Mouse (Mus musculus) megakaryocyte, adult 5-6 weeks (primary cell): ENCODE data around the gene Chek1. TPM values are rescaled to one million over a fixed set of nuclear protein-coding genes. Genes with fewer than 3 reads are reported as not detected.

ENCODE experiments used
- ATAC-seq: 2 replicates; pipeline ENCODE4 v1.8.0; 2016; ENCODE audit warnings: mild to moderate bottlenecking, inconsistent platforms; ENCODE audit not compliant: poor library complexity, severe bottlenecking
- total RNA-seq, 2 experiments: library from RNA; stranded (forward) in 1 of 2; stranded (reverse) in 1 of 2; fragments of 153-499, 151-499 nt in 1 of 2; fragments of 221-1000, 200-1000 nt in 1 of 2; gene quantifications; 2 replicates each; pipeline versions ENCODE4 v1.2.3 to v1.2.4; 2015 to 2017

Gene Chek1
- total RNA-seq (2015) = 13.1 and 21.0 TPM in 2 replicates
- total RNA-seq (2017) = 19.7 and 33.2 TPM in 2 replicates

DNA sequence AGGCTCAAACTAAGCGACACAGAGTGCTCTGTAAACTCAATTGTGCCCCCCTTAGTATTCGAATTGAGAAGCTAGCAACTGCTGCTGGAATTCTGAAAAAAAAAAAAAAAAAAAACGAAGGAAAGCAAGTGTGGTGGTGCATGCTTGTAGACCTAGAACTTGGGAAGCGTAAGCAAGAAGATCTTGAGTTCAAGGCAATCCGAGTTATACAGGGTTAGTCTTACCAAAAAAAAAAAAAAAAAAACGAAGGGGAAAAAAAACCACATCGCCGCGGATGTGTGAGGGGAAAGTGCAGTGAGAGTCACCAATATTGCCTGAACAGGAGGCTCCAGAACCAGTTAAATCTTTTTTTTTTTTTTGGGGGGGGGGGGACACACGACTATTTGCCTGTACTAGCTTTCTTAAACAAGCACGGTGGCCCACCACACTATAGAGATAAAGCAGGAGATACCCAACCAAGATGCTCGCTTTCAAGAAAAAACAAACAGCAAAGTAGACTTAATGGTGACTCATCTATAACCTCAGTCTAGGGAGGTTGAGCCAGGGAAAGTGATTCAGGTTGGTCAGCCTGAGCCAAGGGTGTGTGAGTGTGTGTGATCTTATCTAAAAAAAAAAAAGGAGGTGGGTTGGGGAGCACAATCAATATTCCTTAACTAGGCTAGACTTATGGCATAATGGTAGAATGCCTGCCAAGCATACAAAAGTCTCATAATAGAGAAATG lies at the start of gene Chek1:
Chek1 (minus strand) TSS at position 32 of the 722 bp plus-strand sequence.
- 0 out of 2 replicates have a peak, but pooled peaks have one; percentile 5 for ATAC-seq

DNA sequence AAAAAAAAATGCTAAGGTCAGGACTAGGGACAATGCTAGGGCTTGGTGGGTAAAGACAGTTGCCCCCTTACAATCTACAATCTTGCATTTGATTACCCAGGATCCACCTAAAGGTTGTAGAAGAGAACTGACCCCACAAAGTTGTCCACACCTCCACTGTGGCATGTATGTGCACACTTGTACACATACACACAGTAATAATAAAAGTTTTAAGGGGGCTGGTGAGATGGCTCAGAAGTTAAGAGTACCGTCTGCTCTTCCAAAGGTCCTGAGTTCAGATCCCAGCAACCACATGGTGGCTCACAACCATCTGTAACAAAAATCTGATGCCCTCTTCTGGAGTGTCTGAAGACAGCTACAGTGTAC lies 42.2 kb upstream of the Chek1 start:
- ATAC-seq = no peak

DNA sequence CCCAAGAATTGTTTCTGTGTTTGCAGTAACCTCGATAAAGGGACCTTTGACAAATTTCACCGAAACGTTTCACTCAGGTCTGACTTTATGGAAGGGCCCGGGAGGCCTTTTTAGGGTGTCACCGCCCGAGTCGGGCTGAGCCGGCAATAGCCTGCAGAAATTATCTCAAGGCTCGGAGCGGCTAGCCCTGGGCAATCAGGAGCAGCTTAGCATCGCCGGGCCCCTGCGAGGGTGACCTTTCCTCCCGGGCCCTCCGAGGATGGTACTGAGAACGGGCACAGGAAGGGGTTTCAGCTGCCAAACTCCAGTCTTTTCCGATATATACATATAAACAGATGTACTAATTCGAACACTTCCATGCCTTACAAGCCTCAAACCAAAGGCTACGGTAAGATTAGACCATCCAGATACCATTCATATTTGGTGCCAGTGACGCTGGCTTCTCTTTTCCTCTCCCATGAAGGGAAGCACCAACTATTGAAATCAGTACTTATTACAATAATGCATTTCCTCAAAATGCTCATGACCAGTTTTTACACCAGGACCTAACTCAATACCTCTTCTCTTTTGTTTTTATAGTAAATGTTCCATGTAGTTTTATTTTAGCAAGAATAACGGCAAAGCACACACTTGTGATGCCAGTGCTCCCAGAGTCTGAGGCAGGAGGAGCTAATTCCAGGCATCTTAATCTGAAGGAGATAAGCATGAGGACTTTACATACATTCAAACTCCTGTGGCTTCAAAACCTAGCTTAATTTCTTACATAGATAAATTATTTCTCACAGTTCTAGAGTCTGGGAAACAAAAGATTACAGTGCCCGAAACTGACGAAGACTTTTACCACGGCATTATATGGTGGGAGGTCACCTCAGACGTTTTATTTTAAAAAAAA lies 41.5 kb upstream of the Chek1 start:
- peak; percentile 19 for ATAC-seq

GRCm38 (mm10) chr9:36767203-36768143 lies 40.6 kb upstream of the Chek1 start, which contains the start of gene Stt3a:
Gene Stt3a, minus strand, starts transcription at chr9:36767679.
- peak; percentile 91 for ATAC-seq

- no peak for ATAC-seq
These were observed 37.5 kb upstream of the Chek1 start for GRCm38 (mm10) chr9:36764378-36764777.

DNA sequence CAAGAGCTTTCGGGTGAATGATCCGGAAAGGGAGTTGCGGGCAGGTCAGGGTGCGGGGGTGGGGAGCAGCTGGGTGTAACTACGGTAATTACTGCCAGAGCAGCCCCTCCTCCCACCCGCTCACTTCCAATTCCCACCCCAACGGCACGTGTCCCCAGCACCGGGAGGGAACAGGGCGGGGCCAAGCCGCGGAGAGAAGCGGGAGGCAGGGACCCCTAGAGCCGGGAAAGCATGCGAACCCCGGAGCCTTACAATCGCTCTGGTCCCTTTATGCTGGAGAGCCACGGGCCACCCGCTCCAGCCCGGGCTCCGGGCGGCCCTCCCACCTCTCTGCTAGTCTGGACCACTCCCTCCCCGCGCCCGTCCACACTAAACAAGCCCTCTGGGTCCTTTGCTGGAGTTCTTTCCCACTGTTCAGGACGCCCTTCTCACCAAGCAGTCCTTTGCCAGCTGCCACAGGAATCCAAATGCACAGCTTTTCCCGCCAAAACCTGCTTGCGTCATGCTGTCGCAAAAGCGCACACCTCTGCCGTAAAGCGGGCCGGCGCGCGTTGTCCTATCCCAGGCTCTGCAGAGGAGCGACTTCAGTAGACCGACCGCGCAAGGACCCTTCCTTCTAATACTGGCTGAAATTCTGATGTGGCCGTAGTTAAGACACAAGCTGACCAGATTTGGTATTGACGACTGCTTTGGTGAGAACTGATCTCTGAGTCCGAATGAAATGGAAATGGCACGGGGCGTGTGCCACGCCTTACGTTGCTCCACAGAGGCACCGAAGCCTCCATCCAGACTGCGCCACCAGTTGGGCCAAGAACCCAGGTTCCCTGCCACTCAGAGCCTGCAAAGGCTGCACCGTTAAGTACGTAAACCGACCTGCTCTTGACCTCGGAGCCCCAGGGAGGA lies 483 bp downstream of the Chek1 start:
- ATAC-seq = peak; percentile 91

GRCm38 (mm10) chr9:36716624-36717023 lies 10.2 kb downstream of the Chek1 start:
- ATAC-seq = no peak

GRCm38 (mm10) chr9:36707304-36707703 lies 19.6 kb downstream of the Chek1 start:
- no peak for ATAC-seq

- no peak for ATAC-seq
These were observed 20.9 kb downstream of the Chek1 start for GRCm38 (mm10) chr9:36705923-36706322.

DNA sequence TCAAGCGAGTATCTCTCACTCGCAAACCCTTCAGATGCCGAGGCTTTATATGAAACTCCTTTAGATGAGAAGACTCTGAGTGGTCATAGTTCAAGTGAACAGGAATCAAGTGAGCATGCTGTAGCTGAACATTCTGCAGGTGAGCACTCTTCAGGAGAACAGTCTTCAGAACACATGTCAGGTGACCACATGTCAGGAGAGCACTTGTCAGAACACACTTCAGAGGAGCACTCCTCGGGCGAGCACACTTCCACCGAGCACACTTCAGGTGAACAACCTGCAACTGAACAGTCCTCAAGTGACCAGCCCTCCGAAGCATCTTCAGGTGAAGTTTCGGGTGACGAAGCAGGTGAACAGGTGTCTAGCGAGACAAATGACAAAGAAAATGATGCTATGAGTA lies 32.6 kb downstream of the Chek1 start:
- ATAC-seq = no peak

DNA sequence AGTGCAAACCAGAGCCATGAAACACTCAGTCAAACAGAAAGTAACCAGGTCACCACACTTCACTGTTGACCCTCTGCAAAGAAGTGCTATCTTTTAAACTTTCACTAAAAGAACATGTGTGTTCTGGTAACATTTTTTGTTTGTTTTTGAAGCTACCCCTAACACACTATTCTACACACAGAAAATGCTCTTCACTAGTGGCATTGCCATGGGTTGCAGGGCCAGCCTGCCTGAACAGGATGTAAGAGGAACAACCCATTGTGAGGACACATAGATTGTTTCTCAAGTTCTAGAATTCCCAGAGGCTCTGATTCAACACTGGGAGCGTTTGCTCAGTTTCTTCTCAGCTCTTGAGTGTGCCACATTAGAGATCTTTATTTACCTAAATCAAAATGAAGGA lies 33.9 kb downstream of the Chek1 start, which contains the start of gene Acrv1:
Acrv1 (plus strand) TSS at position 301 of the 400 bp plus-strand sequence.
- no peak for ATAC-seq

DNA sequence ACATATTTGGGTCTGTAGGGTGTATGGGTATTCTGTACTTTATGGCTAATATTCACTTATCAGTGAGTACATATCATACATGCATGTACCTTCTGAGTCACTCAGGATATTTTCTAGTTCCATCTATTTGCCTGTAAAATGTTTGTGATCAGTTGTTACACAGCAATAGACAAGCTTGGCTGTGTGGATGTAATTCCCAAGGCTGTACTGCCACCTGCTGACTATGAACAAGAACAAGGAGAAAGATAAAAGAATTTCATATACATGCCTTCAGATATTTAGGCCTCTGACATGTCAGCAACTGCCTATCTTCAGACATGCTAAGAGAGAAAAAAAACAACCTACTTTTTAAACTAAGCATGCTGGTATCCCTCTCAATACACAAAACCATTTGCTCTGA lies 39.5 kb downstream of the Chek1 start:
- no peak for ATAC-seq

- no peak for ATAC-seq
These were observed 45.4 kb downstream of the Chek1 start for GRCm38 (mm10) chr9:36681424-36681823.

Other genes with a start within 250 kb of the Chek1 start
- not detected in 2 replicates for gene Gm5615, start 185.1 kb downstream of the Chek1 start, total RNA-seq (2015)
- not detected in 2 replicates for gene Gm5615, start 185.1 kb downstream of the Chek1 start, total RNA-seq (2017)
- not detected in 2 replicates for gene Gm17689, start 144.4 kb downstream of the Chek1 start, total RNA-seq (2015)
- gene Gm17689, start 144.4 kb downstream of the Chek1 start, total RNA-seq (2017) = not detected in 2 replicates
- not detected in 2 replicates for gene A630095E13Rik, start 83.7 kb downstream of the Chek1 start, total RNA-seq (2015)
- gene A630095E13Rik, start 83.7 kb downstream of the Chek1 start, total RNA-seq (2017) = not detected in 2 replicates
- gene Acrv1, start 33.8 kb downstream of the Chek1 start, total RNA-seq (2015) = not detected in 2 replicates
- not detected in 2 replicates for gene Acrv1, start 33.8 kb downstream of the Chek1 start, total RNA-seq (2017)
- gene Stt3a, start 40.6 kb upstream of the Chek1 start, total RNA-seq (2015) = 203 and 208 TPM in 2 replicates
- gene Stt3a, start 40.6 kb upstream of the Chek1 start, total RNA-seq (2017) = 453 and 508 TPM in 2 replicates
- gene Ei24, start 70.3 kb upstream of the Chek1 start, total RNA-seq (2015) = 35.4 and 37.6 TPM in 2 replicates
- 31.8 and 32.5 TPM in 2 replicates for gene Ei24, start 70.3 kb upstream of the Chek1 start, total RNA-seq (2017)
- 0.52 TPM in 1 of 2 replicates, not detected in the other for gene Fez1, start 94.8 kb upstream of the Chek1 start, total RNA-seq (2015)
- 0.18 TPM in 1 of 2 replicates, not detected in the other for gene Fez1, start 94.8 kb upstream of the Chek1 start, total RNA-seq (2017)